Mouse (Mus musculus) right cerebral cortex, postnatal 36 days (tissue): ENCODE measurements around the gene Mast2.

Experiments
- DNase-seq, 2 experiments: peaks; one replicate each; pipeline ENCODE4 v3.0.0; 2022; ENCODE audit warnings: low spot score in 2 of 2, mixed read lengths in 1 of 2

The Mast2 gene

DNA sequence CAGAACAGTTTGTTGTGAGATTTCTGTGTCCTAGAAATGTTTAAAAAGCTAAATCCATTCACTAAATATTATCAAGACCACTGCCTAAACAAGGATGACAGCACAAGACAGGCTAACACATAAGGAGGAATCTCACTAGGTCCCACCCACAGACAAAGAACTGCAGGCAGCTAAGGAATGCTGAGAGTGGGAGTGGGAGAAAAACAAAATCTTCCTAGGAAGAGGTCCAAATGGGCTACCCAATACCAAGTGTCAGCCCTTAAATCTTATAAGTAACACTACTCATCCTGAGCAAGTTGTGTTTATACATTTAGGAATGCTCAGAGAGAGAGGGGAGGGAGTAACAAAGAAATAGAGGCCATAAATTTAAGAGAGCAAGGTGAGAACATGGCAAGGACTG is 52.6 kb downstream of the Mast2 start:
- no peak for DNase-seq

- DNase-seq: no peak
Observed at GRCm38 (mm10) chr4:116406668-116407067, 57.3 kb downstream of the Mast2 start.

GRCm38 (mm10) chr4:116405955-116406351 is 58.0 kb downstream of the Mast2 start:
- peak in 1 of 2 experiments; percentile 4 for DNase-seq

DNA sequence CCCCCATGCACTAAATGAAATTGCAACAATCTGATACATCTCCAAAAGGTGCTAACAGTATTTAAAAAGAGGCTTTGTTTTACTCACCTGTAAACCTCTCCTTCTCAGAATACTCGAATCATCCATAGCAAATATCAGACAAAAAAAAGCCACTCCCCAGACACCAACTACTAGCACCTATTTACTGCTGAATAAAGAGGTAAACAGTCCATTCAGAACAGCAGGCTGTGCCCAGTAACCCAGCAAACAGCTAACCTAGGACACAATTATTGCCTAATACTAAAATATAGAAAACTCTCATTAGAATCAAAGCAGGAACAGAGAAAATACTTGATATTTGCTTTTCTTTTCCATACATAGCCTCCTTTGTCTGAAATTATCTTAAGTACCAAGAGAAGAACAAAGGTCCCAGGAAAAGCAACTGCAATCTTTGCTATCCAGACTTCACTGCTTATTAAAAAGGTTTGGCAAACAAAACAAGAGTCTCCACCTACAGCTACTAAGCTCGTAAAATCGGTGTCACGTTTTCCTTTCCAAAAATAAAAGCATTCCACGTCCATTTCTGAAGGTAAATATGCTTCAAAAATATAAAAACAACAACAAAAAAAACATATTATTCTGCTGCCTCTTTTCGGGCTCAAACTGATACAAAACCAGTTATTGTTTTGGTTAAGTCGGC is 58.6 kb downstream of the Mast2 start:
- no peak for DNase-seq

DNA sequence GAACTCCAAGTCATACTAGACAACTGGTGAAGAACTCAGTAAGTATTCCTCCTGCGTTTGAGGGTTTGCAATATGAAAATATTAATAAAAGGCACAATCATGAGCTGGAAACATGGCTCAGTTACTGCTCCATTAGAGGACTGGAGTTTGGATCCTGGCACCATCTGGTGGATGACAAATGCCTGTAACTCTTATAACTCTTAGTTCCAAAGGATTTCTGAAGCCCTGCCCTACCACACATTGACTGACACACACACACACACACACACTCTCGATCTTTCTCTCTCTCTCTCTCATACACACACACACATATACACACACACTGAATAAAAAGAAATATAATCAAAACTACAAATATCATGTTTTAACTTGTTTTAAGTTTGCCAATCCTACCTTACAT is 60.1 kb downstream of the Mast2 start:
- peak in 1 of 2 experiments; percentile 14 for DNase-seq

DNA sequence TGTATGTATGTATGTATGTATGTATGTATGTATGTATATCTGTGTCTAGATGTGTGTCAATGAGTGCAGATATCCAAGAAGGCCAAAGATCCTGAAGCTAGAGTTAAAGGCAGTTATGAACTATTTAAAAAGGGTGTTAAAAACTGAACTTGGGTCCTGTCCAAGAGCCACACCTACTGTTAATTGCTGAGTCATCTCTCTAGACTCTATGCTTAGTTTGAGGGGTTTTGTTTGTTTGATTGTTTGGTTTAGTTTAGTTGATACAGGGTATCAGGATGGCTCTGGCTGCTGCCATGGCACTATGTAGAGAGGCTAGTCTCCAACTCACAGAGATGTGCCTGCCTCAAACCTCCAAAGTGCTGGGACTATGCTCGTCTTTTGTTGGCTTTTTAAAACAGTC is 61.3 kb downstream of the Mast2 start:
- no peak for DNase-seq

GRCm38 (mm10) chr4:116398051-116398450 is 65.9 kb downstream of the Mast2 start:
- no peak for DNase-seq

DNA sequence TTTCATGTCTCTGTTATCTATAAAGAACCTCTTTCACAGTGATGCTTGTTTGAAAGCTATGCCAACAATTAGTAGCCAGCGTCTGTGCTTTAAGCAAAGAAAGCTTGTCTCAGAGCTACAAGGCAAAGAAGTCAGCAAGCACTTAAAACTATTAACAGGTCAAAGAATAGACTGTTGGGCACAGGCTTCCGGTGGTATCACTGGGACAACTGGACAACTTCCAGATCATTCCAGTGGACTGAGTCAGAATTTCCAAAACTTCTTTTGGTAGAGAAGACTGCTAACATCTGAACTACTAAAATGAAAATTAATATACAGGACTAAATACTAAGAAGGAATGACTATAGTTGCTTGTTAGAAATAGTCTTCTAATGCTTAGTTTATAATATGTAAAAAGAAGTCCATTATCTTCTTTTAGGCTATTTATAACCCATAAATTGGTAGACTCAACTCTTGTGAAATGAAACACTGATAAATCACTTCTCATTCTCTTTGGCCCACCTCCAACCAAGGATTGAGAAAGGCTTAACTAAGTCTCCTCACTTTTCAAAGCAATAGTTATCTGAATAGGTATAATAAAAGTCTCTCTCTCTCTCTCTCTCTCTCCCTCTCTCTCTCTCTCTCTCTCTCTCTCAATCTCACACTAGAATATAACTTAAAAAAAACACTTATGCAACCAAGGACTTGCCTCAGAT is 85.9 kb downstream of the Mast2 start:
- DNase-seq: no peak

DNA sequence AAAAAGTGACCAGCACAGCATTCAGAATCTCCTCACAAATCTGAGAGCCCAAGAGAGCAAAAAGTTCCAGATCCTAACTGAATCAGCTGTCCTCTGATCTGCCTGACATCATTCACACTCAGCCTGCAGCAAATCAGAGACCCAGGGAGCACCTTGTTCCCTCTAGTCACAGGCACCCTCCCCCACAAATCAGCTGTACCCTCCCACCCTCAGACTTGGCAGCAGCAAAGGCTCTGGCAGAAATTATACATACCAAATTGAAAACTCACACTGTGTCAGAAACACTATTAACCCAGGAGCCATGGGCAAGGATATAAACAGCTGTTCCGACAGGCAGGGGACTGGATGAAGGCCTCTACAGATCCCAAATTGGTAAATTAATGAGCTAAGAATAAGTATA is 92.3 kb downstream of the Mast2 start:
- DNase-seq: peak; percentile 14 to 61

DNA sequence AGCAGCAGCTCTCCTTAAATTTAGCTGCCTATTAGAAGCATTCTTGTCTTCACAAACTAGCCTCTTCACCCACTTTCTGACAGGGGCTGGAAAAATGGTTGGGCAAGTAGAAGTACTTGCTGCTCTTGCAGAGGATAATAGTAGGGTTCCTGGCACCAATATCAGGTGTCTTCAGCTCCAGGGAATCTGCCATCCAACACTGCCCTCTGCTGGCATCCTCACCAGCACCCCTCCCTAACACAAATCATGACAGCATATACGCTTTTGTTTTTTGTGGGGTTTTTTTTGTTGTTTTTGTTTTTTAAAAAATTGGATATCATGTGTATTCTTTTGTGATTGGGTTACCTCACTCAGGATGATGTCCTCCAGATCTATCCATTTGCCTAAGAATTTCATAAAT is 105.9 kb downstream of the Mast2 start:
- DNase-seq: no peak

DNA sequence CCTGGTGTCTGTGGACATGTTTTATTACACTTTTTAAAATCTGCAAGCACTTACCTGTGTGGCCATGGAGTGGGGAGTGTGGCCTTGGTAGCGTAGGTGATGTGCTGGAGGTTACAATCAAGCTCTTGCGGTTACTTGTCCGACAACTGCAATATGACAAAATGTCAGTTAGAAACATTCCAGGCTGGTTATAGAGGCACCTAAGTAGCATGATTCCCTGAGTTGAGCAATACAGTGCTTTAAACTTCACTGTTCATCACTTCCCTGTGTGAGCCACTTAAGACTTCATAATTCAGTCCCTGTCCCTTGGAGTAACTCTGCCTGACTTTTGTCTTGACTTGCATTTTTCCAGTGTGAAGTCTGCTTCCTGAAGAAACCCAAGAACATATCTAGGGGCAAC is 111.1 kb downstream of the Mast2 start:
- no peak for DNase-seq

DNA sequence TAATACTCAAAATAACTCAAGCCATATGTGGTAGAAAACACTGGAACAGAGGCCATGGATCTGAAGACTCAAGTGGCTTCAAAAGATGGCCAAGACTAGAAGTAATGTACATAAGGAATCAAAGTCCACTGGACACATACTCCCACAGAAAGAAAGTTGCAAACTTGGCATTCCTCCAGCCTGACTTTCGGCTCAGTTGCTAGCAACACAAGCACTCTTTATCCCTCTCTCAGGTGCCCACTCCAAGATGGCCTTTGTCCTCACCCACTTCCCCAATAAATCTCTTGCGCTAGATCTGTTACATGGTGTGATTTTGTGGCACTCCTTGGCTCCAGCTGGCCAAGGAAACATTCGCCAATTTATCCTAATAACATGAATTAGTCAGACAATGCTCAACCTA is 111.5 kb downstream of the Mast2 start:
- no peak for DNase-seq

DNA sequence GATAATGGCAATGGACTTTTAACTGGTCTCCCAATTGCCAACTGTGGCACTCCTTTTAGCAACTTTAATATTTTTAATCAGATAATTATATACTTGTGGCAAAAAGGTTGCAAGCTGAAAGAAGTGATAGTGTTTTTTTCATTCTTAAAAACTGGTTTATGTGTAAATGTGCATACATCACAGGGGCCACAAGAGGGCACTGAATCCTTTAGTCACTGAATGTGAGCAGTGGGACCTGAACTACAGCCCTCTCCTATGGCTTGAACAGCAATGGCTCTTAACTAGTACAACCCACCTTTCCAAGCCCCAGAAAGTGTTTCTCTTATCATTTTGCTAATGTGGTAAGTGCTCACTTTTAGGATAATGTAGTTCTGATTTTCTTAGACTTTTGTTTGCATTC is 121.9 kb downstream of the Mast2 start:
- DNase-seq: peak; percentile 17 to 23

- no peak for DNase-seq
Observed at GRCm38 (mm10) chr4:116336294-116336693, 127.7 kb downstream of the Mast2 start.

GRCm38 (mm10) chr4:116329256-116329655 is 134.7 kb downstream of the Mast2 start:
- DNase-seq: no peak

DNA sequence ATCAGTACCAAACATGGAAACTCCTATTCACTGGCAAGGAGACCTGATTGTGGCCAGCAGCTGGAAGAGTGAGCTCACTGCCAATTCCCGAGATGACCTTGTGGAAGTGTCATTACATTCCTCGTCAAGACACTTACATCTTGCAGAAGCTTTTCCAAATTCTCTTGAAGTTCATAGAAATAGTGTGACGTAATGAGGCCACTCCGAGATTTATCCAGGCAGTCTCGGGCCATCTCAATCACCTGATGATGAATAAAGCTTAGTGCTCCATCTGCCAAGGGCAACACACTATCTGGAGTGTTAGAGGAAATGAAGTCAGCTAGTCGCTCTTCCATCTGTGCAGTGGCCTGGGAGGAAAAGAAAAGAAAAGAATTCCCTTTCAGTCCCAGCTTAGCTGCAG is 141.9 kb downstream of the Mast2 start:
- no peak for DNase-seq

DNA sequence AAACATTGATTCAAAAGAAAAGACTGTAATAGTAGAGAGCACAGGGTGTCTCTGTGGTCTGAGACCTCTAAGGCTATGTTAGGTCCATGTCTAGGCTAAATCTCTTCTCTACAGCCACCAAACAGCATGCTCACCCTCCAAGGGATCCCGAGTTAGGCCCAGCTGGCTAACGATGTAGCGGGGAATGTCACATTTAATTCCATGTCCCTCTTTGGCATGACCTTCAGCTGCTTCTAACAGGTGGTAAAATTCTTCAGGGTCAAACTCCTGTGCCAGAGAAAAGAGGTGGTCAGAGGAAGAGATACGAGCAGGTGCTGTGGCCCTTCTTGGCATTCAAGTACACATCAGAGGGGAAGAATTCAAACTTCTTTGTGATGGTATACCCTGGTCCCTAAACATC is 146.4 kb downstream of the Mast2 start:
- DNase-seq: no peak

DNA sequence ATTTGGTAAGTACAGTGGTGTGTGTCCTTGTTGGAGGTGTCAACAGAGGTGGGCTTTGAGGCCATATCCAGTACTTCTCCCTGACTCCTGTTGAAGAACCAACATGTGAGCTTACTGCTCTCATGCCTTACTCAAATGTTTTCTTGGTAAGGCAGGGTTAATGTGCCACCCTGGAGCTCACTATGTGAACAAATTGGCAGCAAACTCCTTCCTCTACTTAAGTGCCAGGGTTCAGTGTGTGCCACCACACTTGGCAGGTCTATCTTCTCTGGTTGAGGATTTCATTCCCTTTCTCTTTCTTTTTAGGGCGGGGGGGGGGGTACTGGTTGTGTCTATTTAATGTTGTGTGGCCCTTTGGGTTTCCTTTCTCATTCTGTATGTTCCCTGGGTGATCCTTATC is 159.4 kb downstream of the Mast2 start:
- no peak for DNase-seq

DNA sequence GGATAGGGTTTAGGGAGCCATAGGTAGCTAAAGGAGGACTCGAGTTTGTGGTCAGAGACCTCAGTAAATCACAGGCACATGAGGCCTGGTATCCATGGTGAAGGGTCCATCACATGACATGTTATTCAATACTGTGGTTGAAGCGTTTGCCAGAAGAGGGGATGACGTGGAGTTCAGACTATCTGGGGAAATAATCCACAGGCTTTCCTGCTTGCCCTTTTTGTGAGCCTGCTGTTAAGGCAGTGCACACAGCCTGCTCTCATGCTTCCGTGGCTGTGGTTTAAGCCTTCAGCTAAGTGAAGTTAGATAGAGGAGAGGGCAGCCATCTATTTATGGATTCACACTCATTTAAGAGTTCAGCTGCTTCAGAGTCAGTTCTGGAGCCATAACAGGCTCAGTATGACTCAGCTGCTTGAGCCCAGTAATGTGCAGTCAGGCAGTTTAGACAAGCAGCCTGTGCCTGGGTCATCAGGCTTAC is 163.1 kb downstream of the Mast2 start:
- DNase-seq: no peak

DNA sequence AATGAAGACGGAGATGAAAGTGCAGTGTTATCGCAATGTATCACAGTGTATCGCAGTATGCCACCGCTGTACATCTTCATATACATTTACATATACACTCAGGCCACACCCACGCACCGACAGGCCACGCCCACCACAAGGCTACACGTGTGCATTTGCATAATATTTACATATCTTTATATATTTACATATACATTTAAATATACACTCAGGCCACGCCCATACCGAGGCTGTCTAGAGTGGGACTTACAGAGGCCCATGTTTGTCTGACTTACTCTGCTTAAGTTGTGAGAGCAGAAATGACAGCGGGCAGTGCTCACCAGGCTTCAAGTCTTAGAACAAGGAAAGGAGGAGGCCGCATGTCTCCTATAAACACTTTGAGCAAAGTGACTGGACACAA is 170.7 kb downstream of the Mast2 start:
- DNase-seq: no peak

GRCm38 (mm10) chr4:116291561-116291960 is 172.4 kb downstream of the Mast2 start:
- DNase-seq: peak; percentile 43 to 56

DNA sequence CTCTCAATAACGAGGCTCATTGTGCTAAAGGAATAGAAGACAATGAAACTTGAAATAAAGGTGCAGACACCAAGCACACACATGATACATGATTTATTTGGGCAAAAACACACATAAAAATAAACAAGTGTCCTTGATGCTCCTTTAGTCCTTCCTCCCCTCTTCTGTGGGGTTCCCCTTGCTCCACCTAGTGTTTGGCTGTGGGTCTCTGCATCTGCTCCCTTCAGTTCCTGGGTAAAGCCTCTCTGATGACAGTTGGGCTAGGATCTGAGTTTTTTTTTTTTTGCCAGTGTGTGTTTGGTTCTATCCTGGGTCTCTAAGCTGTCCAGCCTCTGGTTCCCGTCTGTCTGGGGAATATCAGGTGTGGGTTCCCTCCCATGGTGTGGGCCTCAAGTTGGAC is 181.8 kb downstream of the Mast2 start:
- DNase-seq: no peak

GRCm38 (mm10) chr4:116268220-116268619 is 195.8 kb downstream of the Mast2 start:
- no peak for DNase-seq
